Mouse (Mus musculus) liver, embryonic 12.5 days (tissue): Measurements from ENCODE around the gene AI481877. TPM values are rescaled to one million over a fixed set of nuclear protein-coding genes. Genes with fewer than 3 reads are reported as not detected.

Source experiments
- ATAC-seq: fragments of 200-750 bp; cut with Nextera tagmentation; 2 replicates; pipeline ENCODE4 v1.8.0; 2017; ENCODE audit warnings: moderate number of reproducible peaks, mild to moderate bottlenecking, moderate library complexity
- H3K27ac ChIP-seq: fragments of 300-500 bp; sonication (generic); 2 replicates; pipeline ENCODE4 v1.5.1; 2016; ENCODE audit warnings: mild to moderate bottlenecking
- H3K27me3 ChIP-seq: fragments of 300-500 bp; sonication (generic); replicated peaks from 2 replicates; pipeline ENCODE4 v1.6.1; 2016; ENCODE audit warnings: mild to moderate bottlenecking, moderate library complexity
- H3K36me3 ChIP-seq: fragments of 300-500 bp; sonication (generic); 2 replicates; pipeline ENCODE4 v1.6.1; 2016; ENCODE audit warnings: mild to moderate bottlenecking, moderate library complexity
- H3K4me1 ChIP-seq: fragments of 300-500 bp; sonication (generic); 2 replicates; pipeline ENCODE4 v1.6.1; 2016
- H3K4me2 ChIP-seq: fragments of 300-500 bp; sonication (generic); 2 replicates; pipeline ENCODE4 v1.6.1; 2016; ENCODE audit warnings: mild to moderate bottlenecking, moderate library complexity
- H3K4me3 ChIP-seq: fragments of 300-500 bp; sonication (generic); 2 replicates; pipeline ENCODE4 v1.5.1; 2016; ENCODE audit warnings: mild to moderate bottlenecking, moderate library complexity
- H3K9ac ChIP-seq: fragments of 300-500 bp; sonication (generic); 2 replicates; pipeline ENCODE4 v1.6.1; 2016; ENCODE audit warnings: mild to moderate bottlenecking, moderate library complexity
- H3K9me3 ChIP-seq: fragments of 300-500 bp; sonication (generic); replicated peaks from 2 replicates; pipeline ENCODE4 v1.6.1; 2016; ENCODE audit warnings: mild to moderate bottlenecking, moderate library complexity
- WGBS: fragments of 180-500 bp; shearing (Covaris S2); methylation state at CpG from one replicate; pipeline ENCODE4 v1.1.7; 2016; ENCODE audit not compliant: insufficient replicate concordance; 5-methylcytosine and 5-hydroxymethylcytosine counted together
- polyA plus RNA-seq: library from polyadenylated mRNA; unstranded; fragments of >200 nt; fragmentation: Nextera tagmentation; extraction: Ambion mirVana; gene quantifications from 2 replicates; pipeline ENCODE4 v1.2.1, GENCODE M21; 2016

The AI481877 gene
- polyA plus RNA-seq, 1 experiment from 2014 or later = not detected

DNA sequence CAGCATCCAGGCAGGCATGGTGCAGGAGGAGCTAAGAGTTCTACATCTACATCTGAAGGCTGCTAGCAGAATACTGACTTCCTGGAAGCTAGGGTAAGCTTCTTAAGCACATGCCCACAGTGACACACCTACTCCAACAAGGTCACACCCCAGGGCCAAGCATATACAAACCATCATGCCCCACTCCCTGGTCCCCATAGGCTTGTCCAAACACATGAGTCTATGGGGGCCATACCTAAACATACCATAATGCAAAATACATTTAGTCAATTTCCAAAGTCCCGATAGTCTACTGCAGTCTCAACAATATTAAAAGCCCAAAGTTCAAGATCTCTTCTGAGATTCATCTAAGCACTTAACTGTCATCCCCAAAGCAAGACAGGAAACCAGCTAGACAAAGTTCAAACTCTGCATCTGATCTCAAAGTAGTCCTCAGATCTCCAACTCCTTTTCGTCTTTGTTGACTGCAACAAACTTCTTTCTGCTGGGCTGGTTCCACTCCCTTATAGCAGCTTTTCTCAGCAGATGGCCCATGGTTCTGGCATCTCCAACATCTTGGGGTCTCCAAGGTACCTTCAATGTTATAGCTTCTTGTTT lies 28.6 kb upstream of the AI481877 start:
- WGBS = 82% methylated on average over 2 of the region's 2 CpGs

GRCm38 (mm10) chr4:59164034-59164433 lies 25.3 kb upstream of the AI481877 start:
- no peak overlapping the region for H3K9ac ChIP-seq
- no peaks in the 10 kb centered on the region for H3K36me3 ChIP-seq
- H3K27me3 ChIP-seq = no peaks in the 10 kb centered on the region
- H3K4me3 ChIP-seq = no peak overlapping the region
- H3K9me3 ChIP-seq = no peaks in the 10 kb centered on the region
- H3K4me2 ChIP-seq = no peak overlapping the region
- no peak for ATAC-seq
- 39% methylated on average over 2 of the region's 2 CpGs for WGBS
- peaks cover 24% of the 10 kb centered on the region for H3K4me1 ChIP-seq
- no peak overlapping the region for H3K27ac ChIP-seq

More for the DNA sequence above, 28.6 kb upstream of the AI481877 start:
- no peak overlapping the region for H3K4me2 ChIP-seq
- H3K27ac ChIP-seq = no peak overlapping the region
- no peak overlapping the region for H3K9ac ChIP-seq
- no peaks in the 10 kb centered on the region for H3K9me3 ChIP-seq
- no peaks in the 10 kb centered on the region for H3K27me3 ChIP-seq
- peaks cover 9% of the 10 kb centered on the region for H3K4me1 ChIP-seq
- no peak for ATAC-seq
- H3K4me3 ChIP-seq = no peak overlapping the region
- no peaks in the 10 kb centered on the region for H3K36me3 ChIP-seq

DNA sequence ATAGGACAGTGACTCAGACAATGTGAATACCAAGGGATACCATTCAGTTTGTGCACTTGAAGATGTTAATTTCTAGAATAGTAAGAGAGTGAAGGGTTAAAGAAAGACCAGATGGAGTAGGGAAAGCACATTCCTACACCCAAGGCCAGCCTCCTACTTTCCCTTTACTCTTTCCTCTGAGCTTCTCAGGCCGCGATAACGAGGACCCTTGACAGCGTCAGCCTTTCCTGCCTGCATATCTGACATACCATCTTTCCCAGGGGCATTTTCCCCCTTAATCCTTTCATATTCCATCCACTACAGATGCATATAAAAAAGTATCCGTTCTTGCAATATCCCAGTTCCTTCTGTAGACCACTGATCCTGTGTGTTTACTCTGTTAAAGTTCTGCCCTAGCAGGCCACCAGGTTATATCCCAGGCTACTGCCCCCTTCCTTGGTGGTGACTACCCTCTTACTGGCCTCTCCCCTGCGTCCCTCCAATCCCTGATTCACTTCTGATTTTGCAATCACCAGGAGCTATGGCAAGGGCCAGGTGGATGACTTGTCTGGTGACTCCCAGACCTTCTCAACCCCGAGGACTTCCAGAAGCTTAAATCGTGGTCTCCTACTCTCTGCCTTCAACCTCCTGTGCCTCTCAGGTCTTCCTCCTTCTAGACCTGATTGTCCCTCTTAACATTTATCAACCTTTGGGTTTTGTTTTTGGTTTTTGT lies 22.3 kb upstream of the AI481877 start:
- Histone ChIP-seq H3K9me3 (no peaks in the 10 kb centered on the region), H3K27ac (no peak overlapping the region), H3K9ac (no peak overlapping the region), H3K4me3 (no peak overlapping the region), H3K27me3 (no peaks in the 10 kb centered on the region), H3K36me3 (no peaks in the 10 kb centered on the region), H3K4me2 (no peak overlapping the region), H3K4me1 (peaks cover 46% of the 10 kb centered on the region)
- no peak for ATAC-seq
- 52% methylated on average over 8 of the region's 8 CpGs for WGBS

- no peak overlapping the region for H3K27ac ChIP-seq
- no peaks in the 10 kb centered on the region for H3K36me3 ChIP-seq
- H3K9me3 ChIP-seq = no peaks in the 10 kb centered on the region
- no peaks in the 10 kb centered on the region for H3K27me3 ChIP-seq
- H3K4me2 ChIP-seq = no peak overlapping the region
- peaks cover 52% of the 10 kb centered on the region for H3K4me1 ChIP-seq
- no peak overlapping the region for H3K9ac ChIP-seq
- no peak for ATAC-seq
- no peak overlapping the region for H3K4me3 ChIP-seq
- WGBS = 67% methylated on average over 5 of the region's 5 CpGs
Measured at GRCm38 (mm10) chr4:59160289-59160688, 21.5 kb upstream of the AI481877 start.

- Histone ChIP-seq H3K27ac (peak overlapping the region; percentile 65), H3K4me3 (no peak overlapping the region), H3K9ac (no peak overlapping the region), H3K36me3 (no peaks in the 10 kb centered on the region), H3K9me3 (no peaks in the 10 kb centered on the region), H3K4me1 (peaks cover 65% of the 10 kb centered on the region), H3K4me2 (peak overlapping the region; percentile 40), H3K27me3 (no peaks in the 10 kb centered on the region)
- ATAC-seq = 0 out of 2 replicates have a peak, but pooled peaks have one; percentile 16
- 33% methylated on average over 2 of the region's 2 CpGs for WGBS
Measured at GRCm38 (mm10) chr4:59157654-59158053, 18.9 kb upstream of the AI481877 start.

GRCm38 (mm10) chr4:59156897-59157592 lies 18.3 kb upstream of the AI481877 start:
- ATAC-seq = peak; percentile 81
- Histone ChIP-seq H3K4me1 (peaks cover 61% of the 10 kb centered on the region), H3K9me3 (no peaks in the 10 kb centered on the region), H3K4me2 (peak overlapping the region; percentile 40), H3K27me3 (no peaks in the 10 kb centered on the region), H3K9ac (no peak overlapping the region), H3K36me3 (no peaks in the 10 kb centered on the region), H3K27ac (peak overlapping the region; percentile 69), H3K4me3 (no peak overlapping the region)
- WGBS = 12% methylated on average over 7 of the region's 7 CpGs

DNA sequence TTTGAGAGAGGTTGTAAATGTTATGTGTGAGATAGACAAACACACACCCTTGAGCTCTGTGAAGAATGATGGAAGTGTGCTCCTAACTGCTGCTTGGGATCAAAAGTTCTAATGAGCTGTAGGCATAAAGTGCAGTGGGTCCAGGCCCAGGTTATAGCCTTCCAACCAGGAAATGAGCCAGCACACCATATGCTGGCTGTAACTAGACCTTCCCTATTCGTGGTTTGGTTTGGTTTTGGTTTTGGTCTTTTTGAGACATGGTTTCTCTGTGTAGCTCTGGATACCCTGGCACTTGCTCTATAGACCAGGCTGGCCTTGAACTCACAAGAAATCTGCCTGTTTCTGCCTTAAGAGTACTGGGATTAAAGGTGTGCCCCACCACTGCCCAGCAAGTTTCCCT lies 13.2 kb upstream of the AI481877 start:
- Histone ChIP-seq H3K36me3 (no peaks in the 10 kb centered on the region), H3K4me3 (no peak overlapping the region), H3K9me3 (no peaks in the 10 kb centered on the region), H3K27ac (no peak overlapping the region), H3K4me1 (peaks cover 41% of the 10 kb centered on the region), H3K27me3 (no peaks in the 10 kb centered on the region), H3K4me2 (no peak overlapping the region), H3K9ac (no peak overlapping the region)
- no peak for ATAC-seq
- WGBS = 17% methylated on average over 1 of the region's 1 CpGs

GRCm38 (mm10) chr4:59150907-59151306 lies 12.1 kb upstream of the AI481877 start:
- no peak overlapping the region for H3K4me3 ChIP-seq
- H3K9ac ChIP-seq = no peak overlapping the region
- H3K36me3 ChIP-seq = no peaks in the 10 kb centered on the region
- H3K27me3 ChIP-seq = no peaks in the 10 kb centered on the region
- no peaks in the 10 kb centered on the region for H3K9me3 ChIP-seq
- ATAC-seq = no peak
- WGBS = 14% methylated on average over 5 of the region's 5 CpGs
- no peak overlapping the region for H3K4me2 ChIP-seq
- peaks cover 33% of the 10 kb centered on the region for H3K4me1 ChIP-seq
- no peak overlapping the region for H3K27ac ChIP-seq

DNA sequence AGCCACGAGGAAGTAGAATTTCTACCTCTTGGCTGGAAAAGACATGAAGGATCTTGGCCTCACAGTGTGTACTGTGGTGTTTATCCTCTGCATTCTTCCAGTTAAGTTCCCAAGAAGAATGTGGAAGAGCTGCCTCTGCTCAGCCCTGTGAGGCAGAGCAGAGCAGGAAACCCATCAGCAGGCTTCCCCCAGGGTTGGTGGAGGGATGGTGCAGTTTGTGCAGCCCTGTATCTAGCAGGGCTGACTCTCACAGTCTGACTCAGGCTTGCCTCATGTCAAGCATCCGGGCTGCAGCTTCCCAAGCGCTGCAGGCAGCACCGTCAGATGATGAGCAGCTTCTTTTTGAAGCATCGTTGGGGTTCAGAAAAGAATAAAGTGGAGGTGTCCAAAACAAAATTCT lies 10.3 kb upstream of the AI481877 start:
- Histone ChIP-seq H3K9ac (no peak overlapping the region), H3K27me3 (no peaks in the 10 kb centered on the region), H3K36me3 (no peaks in the 10 kb centered on the region), H3K4me2 (no peak overlapping the region), H3K9me3 (no peaks in the 10 kb centered on the region), H3K4me3 (no peak overlapping the region), H3K4me1 (peaks cover 25% of the 10 kb centered on the region), H3K27ac (no peak overlapping the region)
- no peak for ATAC-seq
- 50% methylated on average over 5 of the region's 5 CpGs for WGBS

DNA sequence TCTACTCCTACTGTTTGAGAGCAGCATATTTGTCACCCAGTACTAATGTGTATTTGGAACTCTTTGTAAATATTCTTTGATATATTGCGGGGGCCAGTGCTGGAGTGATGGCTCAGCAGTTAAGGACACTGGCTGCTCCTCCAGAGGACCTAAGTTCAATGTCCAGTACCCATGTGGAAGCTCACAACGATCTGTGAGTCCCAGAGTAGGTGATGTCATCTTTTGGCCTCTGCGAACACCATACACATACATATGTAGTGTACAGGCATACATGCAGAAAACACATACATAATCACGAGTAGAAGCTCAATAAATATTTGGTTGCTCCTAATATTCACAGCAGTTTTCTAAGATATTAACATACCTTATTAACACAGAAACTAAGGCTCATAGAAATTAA lies 9.8 kb downstream of the AI481877 start:
- Histone ChIP-seq H3K4me3 (no peak overlapping the region), H3K27ac (no peak overlapping the region), H3K9ac (no peak overlapping the region), H3K9me3 (no peaks in the 10 kb centered on the region), H3K36me3 (no peaks in the 10 kb centered on the region), H3K4me2 (no peak overlapping the region), H3K27me3 (no peaks in the 10 kb centered on the region), H3K4me1 (0 out of 2 replicates have a peak, but pooled peaks cover 5% of the 10 kb centered on the region)
- ATAC-seq = no peak
- WGBS = 62% methylated on average over 4 of the region's 4 CpGs

- 55% methylated on average over 1 of the region's 1 CpGs for WGBS
- H3K4me2 ChIP-seq = no peak overlapping the region
- H3K4me1 ChIP-seq = 0 out of 2 replicates have a peak, but pooled peaks cover 5% of the 10 kb centered on the region
- no peak overlapping the region for H3K27ac ChIP-seq
- no peaks in the 10 kb centered on the region for H3K27me3 ChIP-seq
- no peaks in the 10 kb centered on the region for H3K36me3 ChIP-seq
- no peaks in the 10 kb centered on the region for H3K9me3 ChIP-seq
- no peak overlapping the region for H3K9ac ChIP-seq
- ATAC-seq = no peak
- no peak overlapping the region for H3K4me3 ChIP-seq
Measured at GRCm38 (mm10) chr4:59125053-59125452, 13.7 kb downstream of the AI481877 start.

DNA sequence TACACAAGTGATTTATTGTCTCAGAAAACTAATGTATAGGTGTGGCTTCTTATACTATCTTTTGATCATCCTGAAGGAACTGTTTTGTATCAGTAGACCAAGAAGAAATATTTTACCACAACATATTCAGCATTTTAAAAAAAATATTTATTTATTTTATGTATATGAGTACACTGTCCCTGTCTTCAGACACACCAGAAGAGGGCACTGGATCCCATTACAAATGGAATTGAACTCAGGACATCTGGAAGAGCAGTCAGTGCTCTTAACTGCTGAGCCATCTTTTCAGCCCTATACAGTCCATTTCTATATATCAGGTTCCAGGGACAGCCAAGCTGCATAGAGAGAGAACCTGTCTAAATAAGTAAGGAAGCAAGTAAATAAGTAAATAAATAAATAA lies 15.2 kb downstream of the AI481877 start:
- H3K9me3 ChIP-seq = no peaks in the 10 kb centered on the region
- H3K4me2 ChIP-seq = no peak overlapping the region
- no peak overlapping the region for H3K9ac ChIP-seq
- H3K4me1 ChIP-seq = 0 out of 2 replicates have a peak, but pooled peaks cover 5% of the 10 kb centered on the region
- H3K36me3 ChIP-seq = no peaks in the 10 kb centered on the region
- H3K4me3 ChIP-seq = no peak overlapping the region
- no peaks in the 10 kb centered on the region for H3K27me3 ChIP-seq
- H3K27ac ChIP-seq = no peak overlapping the region
- no peak for ATAC-seq
